Mouse (Mus musculus): Measurements from ENCODE around the gene Kif22.

- TF ChIP-seq CTCF (conservative IDR thresholded peaks at IDR 0.05; ENCODE audit: insufficient read depth, insufficient read length, low read depth, low read length): no peak
- TF ChIP-seq POLR2A (IDR thresholded peaks at IDR 0.05; ENCODE audit: low read depth, low read length): no peak
Measured at GRCm38 (mm10) chr7:127025556-127026160, 16.6 kb downstream of the Kif22 start.
